Mouse (Mus musculus): ENCODE results near the gene Il6st. TPM values are rescaled to one million over a fixed set of nuclear protein-coding genes. Genes with fewer than 3 reads are reported as not detected.

The Il6st gene
- polyA plus RNA-seq, 1 experiment from 2014 or later: 15.1 TPM

DNA sequence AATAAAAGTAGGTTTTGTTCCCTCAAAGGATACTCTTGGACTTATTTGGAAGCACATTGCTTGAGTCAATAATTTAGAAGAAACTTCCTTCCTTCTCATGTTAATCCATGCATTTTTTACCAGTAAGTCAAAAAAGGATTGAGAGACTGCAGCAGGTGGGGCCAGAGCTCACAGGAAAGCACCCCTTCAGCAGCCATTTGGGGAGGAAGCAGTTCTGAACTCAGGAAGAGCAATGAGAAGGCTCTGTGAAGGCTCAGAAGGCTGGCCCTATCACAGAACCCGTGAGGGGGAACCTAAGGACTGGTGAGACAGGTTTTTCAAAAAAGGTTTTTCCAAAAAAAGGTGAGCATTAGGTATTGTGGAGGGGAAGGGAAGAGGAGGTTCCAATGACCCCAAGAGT is 50.7 kb downstream of the Il6st start:
- Histone ChIP-seq H3K27me3 (no peaks in the 10 kb centered on the region), H3K36me3 (no peaks in the 10 kb centered on the region), H3K4me1 (no peaks in the 10 kb centered on the region), H3K4me2 (replicated peaks) (no peak overlapping the region), H3K27ac (replicated peaks) (no peak overlapping the region), H3K9me3 (no peaks in the 10 kb centered on the region), H3K9ac (replicated peaks) (no peak overlapping the region), H3K4me3 (no peak overlapping the region)
- ATAC-seq (replicated peaks): no peak
- 70% methylated on average over 1 of the region's 1 CpGs for WGBS

DNA sequence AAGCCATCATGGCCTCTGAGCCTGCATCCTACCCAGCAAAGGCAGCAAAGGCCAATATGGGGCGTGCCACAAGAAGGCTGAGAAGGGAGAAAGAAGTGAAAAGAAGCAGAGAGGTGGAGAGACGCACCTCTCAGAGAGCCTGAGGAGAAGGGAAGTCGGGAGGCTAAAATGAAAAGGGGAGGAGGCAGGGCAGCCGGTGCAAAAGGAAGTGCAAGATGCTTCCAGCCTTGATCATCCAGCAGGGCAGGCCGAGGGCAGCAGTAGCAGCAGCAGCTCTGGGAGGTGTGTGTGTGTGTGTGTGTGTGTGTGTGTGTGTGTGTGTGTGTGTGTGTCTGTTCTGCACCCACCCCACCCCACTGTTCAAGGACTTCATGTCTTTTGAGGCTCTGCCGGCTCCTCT is 58.4 kb downstream of the Il6st start:
- Histone ChIP-seq H3K36me3 (no peaks in the 10 kb centered on the region), H3K4me1 (no peaks in the 10 kb centered on the region)

DNA sequence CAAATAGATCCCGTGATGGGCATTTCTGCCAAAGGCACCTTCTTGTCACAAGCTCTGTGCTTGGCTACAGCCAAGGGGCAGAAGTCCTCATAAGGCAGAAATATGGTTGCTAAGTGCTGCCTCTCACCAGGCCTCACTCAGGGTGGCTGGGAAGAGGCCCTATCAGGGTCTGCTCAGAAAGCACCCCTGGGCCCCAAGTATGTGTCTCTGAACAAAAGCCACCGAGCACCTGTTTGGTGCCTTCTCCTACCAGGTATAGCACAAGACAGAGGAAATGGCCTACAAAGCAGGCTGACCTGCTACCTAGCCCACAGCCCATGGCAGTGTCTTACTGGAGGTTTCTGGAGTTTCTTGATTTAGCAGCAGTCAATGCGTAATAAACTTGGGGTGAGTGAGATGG is 59.0 kb downstream of the Il6st start:
- H3K36me3 ChIP-seq: no peaks in the 10 kb centered on the region
- WGBS: 85% methylated on average over 3 of the region's 3 CpGs
- H3K9me3 ChIP-seq: no peaks in the 10 kb centered on the region
- H3K27ac ChIP-seq (replicated peaks): no peak overlapping the region
- H3K9ac ChIP-seq (replicated peaks): no peak overlapping the region
- no peaks in the 10 kb centered on the region for H3K27me3 ChIP-seq
- no peak for ATAC-seq (replicated peaks)
- H3K4me3 ChIP-seq: no peak overlapping the region
- H3K4me1 ChIP-seq: no peaks in the 10 kb centered on the region
- no peak overlapping the region for H3K4me2 ChIP-seq (replicated peaks)

More for the DNA sequence above, 58.4 kb downstream of the Il6st start:
- H3K27me3 ChIP-seq: no peaks in the 10 kb centered on the region
- 65% methylated on average over 6 of the region's 6 CpGs for WGBS
- no peak overlapping the region for H3K4me2 ChIP-seq (replicated peaks)
- no peak overlapping the region for H3K4me3 ChIP-seq
- no peak for ATAC-seq (replicated peaks)
- H3K9me3 ChIP-seq: no peaks in the 10 kb centered on the region
- H3K9ac ChIP-seq (replicated peaks): no peak overlapping the region
- H3K27ac ChIP-seq (replicated peaks): no peak overlapping the region

DNA sequence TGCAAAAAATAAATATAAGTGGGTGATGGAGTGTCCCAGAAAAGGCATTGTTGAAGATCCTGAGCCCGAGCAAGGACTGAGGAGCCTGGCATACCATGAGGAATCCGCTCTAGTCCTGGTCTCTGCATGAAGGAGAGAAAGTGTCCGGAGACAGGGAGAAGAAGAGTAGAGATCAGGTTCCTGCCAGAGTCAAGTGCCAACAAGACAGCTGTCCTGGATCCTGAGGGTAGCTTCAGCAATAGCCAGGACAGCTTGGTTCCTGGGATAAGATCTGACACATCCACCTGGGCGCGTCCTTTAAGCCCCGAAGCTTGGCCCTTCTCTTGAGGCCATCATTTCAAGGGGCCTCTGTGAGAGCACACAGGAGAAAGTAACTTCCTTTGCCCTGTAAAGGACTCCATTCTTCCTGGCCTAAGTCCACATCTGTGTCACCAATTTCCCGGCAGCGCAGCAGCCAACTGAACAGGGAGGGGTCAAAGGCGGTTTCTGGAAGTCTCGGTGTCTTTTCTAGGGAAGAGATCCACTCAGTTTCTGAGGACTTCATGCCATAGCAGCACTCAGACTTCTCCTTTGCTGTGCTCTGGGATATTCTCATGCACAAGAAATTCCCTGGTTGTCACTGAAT is 59.6 kb downstream of the Il6st start:
- Histone ChIP-seq H3K9ac (replicated peaks) (no peak overlapping the region), H3K27me3 (no peaks in the 10 kb centered on the region), H3K36me3 (no peaks in the 10 kb centered on the region), H3K9me3 (no peaks in the 10 kb centered on the region), H3K27ac (replicated peaks) (no peak overlapping the region), H3K4me1 (no peaks in the 10 kb centered on the region), H3K4me2 (replicated peaks) (no peak overlapping the region), H3K4me3 (no peak overlapping the region)
- ATAC-seq (replicated peaks): no peak
- 92% methylated on average over 10 of the region's 10 CpGs for WGBS

DNA sequence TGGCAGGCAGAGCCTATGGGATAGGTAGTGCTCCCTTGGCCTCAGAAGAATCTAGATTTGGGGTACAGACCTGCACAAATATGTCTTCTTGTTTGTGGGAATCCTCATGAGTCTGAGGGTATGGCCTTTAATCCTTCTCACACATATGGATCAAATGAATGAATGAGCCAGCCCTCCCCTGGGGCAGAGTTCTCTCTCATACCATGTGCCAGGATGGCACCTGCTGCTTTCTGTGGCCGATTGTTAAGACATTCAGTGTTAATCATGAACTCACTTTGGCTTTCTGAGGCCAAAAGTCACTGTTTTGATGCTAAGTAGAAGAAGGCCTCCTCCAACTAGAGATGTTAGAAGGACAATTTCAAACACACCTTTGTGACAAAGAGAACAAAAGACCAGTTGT is 63.3 kb downstream of the Il6st start:
- H3K36me3 ChIP-seq: no peaks in the 10 kb centered on the region
- 45% methylated on average over 1 of the region's 1 CpGs for WGBS
- H3K27me3 ChIP-seq: no peaks in the 10 kb centered on the region
- H3K9me3 ChIP-seq: no peaks in the 10 kb centered on the region
- no peak overlapping the region for H3K4me3 ChIP-seq
- H3K4me2 ChIP-seq (replicated peaks): no peak overlapping the region
- H3K9ac ChIP-seq (replicated peaks): no peak overlapping the region
- no peak overlapping the region for H3K27ac ChIP-seq (replicated peaks)
- ATAC-seq (replicated peaks): no peak
- no peaks in the 10 kb centered on the region for H3K4me1 ChIP-seq

DNA sequence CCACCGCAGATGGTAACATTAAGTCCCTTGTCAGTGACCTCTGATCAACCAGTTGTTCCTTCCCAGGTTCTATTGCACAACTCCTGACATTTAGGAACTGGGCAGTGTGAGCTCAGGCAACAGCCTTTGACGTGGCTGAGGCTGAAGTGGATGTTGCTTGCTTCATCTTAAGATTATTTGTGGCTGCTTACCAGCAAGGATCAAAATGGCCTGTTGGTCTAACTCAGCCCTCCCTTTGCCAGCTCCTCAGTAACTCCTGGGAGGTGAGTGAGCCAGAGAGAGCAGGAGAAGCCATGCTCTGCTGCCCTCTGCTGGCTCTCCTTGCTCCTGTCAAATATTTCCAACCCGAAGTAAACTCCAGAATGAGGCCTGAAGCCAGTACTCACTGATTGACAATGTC is 66.0 kb downstream of the Il6st start:
- WGBS: 37% methylated on average over 3 of the region's 3 CpGs
- no peaks in the 10 kb centered on the region for H3K27me3 ChIP-seq
- ATAC-seq (replicated peaks): peak; percentile 67

DNA sequence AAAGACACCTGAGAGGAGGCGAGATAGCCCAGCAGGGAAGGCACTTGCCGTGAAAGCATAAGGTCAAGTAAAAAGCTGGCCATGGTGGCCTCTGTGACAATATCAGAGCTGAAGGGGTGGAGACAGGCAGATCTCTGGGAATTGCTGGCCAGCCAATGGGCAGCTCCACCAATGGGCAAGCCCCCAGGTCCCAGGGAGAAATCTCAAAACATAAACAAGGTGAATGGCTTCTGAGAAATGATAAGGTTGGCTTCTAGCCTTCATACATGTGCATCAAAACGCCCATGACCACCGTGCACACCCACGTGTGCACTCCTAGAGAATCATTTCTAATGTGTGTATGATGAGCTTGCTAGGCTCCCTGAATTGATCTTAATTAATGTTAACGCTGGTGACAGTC is 68.4 kb downstream of the Il6st start:
- Histone ChIP-seq H3K4me1 (no peaks in the 10 kb centered on the region), H3K36me3 (no peaks in the 10 kb centered on the region), H3K9ac (replicated peaks) (no peak overlapping the region), H3K9me3 (no peaks in the 10 kb centered on the region), H3K27me3 (no peaks in the 10 kb centered on the region), H3K4me2 (replicated peaks) (no peak overlapping the region), H3K4me3 (no peak overlapping the region), H3K27ac (replicated peaks) (no peak overlapping the region)
- 92% methylated on average over 6 of the region's 6 CpGs for WGBS
- ATAC-seq (replicated peaks): no peak

More for the DNA sequence above, 66.0 kb downstream of the Il6st start:
- Histone ChIP-seq H3K4me1 (no peaks in the 10 kb centered on the region), H3K9me3 (no peaks in the 10 kb centered on the region), H3K27ac (replicated peaks) (no peak overlapping the region), H3K9ac (replicated peaks) (no peak overlapping the region), H3K36me3 (no peaks in the 10 kb centered on the region), H3K4me2 (replicated peaks) (no peak overlapping the region), H3K4me3 (no peak overlapping the region)

DNA sequence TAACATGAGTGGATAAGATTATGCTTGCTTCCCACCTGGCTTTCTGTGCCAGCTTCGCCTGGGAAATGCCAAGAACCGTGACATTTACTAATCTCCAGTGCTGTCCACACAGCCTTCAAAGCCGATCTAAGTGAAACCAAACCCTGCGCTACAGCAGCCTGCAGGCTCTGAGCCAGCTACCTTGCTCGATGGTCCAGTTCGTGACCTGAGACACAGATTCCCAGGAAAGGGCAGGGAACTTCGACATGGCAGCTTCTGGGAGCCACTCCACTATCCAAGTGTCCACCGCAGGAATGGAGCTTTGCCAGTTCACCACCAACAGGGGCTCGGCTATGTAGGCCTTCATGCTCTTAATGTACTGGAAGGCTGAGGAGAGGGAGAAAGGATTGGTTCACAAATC is 69.7 kb downstream of the Il6st start:
- no peaks in the 10 kb centered on the region for H3K9me3 ChIP-seq
- no peak for ATAC-seq (replicated peaks)
- H3K27me3 ChIP-seq: no peaks in the 10 kb centered on the region
- no peaks in the 10 kb centered on the region for H3K4me1 ChIP-seq
- H3K9ac ChIP-seq (replicated peaks): no peak overlapping the region
- H3K4me2 ChIP-seq (replicated peaks): no peak overlapping the region
- WGBS: 78% methylated on average over 9 of the region's 9 CpGs
- no peaks in the 10 kb centered on the region for H3K36me3 ChIP-seq
- no peak overlapping the region for H3K27ac ChIP-seq (replicated peaks)
- no peak overlapping the region for H3K4me3 ChIP-seq

DNA sequence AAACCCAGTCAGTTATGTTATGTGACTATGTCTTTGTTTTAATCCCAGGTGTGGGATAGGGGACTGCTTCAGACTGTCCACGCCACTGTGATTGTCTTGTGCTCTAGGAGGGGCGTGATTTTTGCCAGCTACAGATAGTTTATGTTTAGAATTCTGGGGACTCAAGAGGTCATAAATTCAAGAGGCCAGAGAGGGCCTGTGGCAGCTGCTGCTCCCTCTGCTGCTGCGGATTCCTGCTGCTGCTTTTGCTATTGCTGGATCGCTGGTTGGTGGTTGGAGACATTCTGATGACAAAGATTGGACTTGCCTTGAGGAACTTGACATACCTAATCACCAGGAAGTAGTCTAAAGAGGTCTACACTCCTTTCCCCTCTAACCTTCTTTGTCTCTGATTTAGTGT is 72.7 kb downstream of the Il6st start:
- Histone ChIP-seq H3K27ac (replicated peaks) (no peak overlapping the region), H3K36me3 (no peaks in the 10 kb centered on the region), H3K4me1 (no peaks in the 10 kb centered on the region), H3K9ac (replicated peaks) (no peak overlapping the region), H3K9me3 (no peaks in the 10 kb centered on the region), H3K4me2 (replicated peaks) (no peak overlapping the region), H3K4me3 (no peak overlapping the region), H3K27me3 (no peaks in the 10 kb centered on the region)
- ATAC-seq (replicated peaks): no peak
- 84% methylated on average over 4 of the region's 4 CpGs for WGBS

DNA sequence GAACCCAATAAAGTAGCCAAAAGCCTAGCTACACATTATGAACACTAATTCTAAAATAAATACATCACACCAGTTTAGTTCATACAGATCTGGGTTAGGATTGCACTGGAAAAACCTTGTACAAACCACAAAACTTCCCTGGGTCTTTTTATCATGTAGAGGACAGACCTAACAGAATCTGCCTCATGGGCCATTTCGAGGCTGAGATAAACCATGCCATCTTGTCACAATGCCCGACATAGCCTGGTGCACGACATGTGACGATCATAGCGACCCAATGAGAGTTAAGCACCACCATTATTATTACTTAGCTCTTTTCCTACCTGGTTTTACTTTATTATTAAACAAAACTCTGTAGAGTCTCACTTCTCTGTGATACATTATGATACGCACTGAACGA is 73.2 kb downstream of the Il6st start:
- no peaks in the 10 kb centered on the region for H3K27me3 ChIP-seq
- 97% methylated on average over 7 of the region's 7 CpGs for WGBS
- no peak overlapping the region for H3K4me2 ChIP-seq (replicated peaks)
- no peak for ATAC-seq (replicated peaks)
- H3K4me3 ChIP-seq: no peak overlapping the region
- no peak overlapping the region for H3K9ac ChIP-seq (replicated peaks)
- no peak overlapping the region for H3K27ac ChIP-seq (replicated peaks)
- no peaks in the 10 kb centered on the region for H3K36me3 ChIP-seq
- no peaks in the 10 kb centered on the region for H3K9me3 ChIP-seq
- H3K4me1 ChIP-seq: no peaks in the 10 kb centered on the region

DNA sequence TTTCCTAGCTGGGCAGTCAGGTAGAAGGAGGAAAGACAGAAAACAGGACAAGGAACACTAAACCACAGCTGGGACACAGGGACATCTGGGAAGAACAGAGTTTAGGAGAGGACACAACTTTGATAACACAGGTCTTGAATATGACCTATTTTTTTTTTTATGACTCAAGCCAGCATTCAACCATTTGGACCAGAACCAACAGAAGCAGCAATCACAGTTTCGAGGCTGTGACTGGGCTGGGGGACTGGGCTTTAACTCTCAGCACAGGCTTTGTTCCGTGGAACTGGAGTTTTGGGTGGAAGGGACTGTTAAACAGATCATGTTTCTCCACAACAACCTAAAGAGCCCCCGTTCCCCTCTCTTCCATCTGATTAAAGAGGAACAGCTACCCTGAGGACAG is 76.7 kb downstream of the Il6st start:
- H3K9ac ChIP-seq (replicated peaks): no peak overlapping the region
- no peak overlapping the region for H3K27ac ChIP-seq (replicated peaks)
- H3K4me2 ChIP-seq (replicated peaks): no peak overlapping the region
- H3K36me3 ChIP-seq: no peaks in the 10 kb centered on the region
- no peaks in the 10 kb centered on the region for H3K9me3 ChIP-seq
- no peak overlapping the region for H3K4me3 ChIP-seq
- no peak for ATAC-seq (replicated peaks)
- no peaks in the 10 kb centered on the region for H3K4me1 ChIP-seq
- no peaks in the 10 kb centered on the region for H3K27me3 ChIP-seq
- whole genome bisulfite sequencing: 79% methylated on average over 3 of the region's 3 CpGs

DNA sequence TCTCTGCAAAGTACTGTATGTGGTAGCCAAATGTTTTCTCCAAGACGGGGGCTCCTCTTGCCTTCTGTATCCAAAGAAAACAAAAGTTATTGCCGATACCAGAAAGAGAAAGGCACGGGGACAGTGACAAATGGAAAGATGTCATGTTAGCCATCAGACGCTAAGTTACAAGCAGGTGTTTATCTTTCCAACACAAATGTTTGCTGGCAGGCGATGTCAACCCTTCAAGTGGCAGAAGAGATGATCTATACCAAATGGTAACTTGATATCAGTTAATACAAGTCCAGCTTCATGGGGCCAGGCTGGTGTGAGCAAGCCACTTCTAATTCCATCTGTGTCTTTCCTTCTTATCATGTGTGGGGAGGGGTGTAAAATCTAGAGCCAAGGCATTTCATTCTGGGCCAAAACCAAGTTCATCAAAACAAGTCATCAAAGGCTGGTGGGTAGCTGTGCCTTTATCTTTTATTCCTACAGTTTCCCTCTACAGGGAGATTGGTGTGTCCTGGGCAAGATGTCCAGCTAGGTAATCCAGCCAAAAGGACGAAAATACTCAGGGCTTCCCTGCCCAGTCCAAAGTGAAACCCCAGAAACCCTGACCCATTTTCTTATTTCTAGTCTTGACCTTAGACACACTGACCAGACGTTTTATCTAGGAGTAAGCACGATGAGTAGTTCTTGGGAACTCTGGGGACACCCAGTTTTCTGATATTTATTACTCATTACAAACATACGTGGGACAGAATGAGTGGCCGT is 77.5 kb downstream of the Il6st start:
- no peak for ATAC-seq (replicated peaks)

More for the DNA sequence above, 77.5 kb downstream of the Il6st start:
- Histone ChIP-seq H3K4me2 (replicated peaks) (no peak overlapping the region), H3K4me3 (no peak overlapping the region), H3K36me3 (no peaks in the 10 kb centered on the region), H3K9me3 (no peaks in the 10 kb centered on the region), H3K27ac (replicated peaks) (no peak overlapping the region), H3K9ac (replicated peaks) (no peak overlapping the region), H3K27me3 (no peaks in the 10 kb centered on the region), H3K4me1 (no peaks in the 10 kb centered on the region)
- WGBS: 88% methylated on average over 10 of the region's 10 CpGs

All from forebrain, embryonic 15.5 days (tissue).